Mouse (Mus musculus) liver, adult (tissue): ENCODE data around the gene Os9.

Experiments used
- GATA4 ChIP-seq: IDR thresholded peaks from 2 replicates; pipeline ENCODE4 v1.6.1; 2014; ENCODE audit warnings: mild to moderate bottlenecking, low read length; ENCODE audit not compliant: insufficient replicate concordance

Os9 gene

DNA sequence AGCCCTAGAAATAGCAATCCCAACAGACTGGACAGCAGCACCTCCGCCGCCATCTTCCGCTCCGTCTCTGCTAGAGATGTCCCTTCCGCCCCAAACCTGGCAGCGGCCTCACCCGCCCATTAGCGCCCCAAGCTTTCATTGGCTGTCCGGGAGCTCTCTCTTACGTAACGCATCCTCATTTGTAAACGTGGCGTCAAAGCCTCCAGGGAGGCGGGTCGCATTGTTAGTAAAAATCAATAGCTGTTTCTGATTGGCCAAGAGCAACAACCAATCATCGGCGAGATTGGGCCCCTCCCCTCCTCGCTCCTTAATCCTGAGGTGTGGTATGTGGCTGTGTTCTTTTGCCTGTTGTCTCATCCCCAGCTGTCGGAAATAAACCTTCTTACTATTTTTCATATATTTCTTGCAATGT lies at the start of gene Os9:
Gene Os9 (minus strand): TSS at position 66 of the 412 bp plus-strand sequence.
- no peak for TF ChIP-seq GATA4

DNA sequence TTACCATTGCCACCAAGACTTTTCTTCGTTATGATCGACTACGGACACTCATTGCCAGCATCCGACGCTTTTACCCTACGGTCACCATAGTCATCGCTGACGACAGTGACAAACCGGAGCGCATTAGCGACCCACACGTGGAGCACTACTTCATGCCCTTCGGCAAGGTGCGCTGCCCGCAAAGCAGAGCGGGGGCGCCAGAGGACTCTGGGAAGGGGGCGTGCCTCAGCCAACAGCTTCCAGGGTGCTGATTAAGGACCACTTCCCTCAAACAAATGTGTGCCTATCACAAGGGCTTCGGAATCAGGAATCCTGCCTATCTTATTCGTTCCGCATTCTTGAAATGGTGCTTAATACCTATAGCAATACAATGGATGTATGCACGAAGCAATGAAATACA lies 49.1 kb upstream of the Os9 start:
- no peak for TF ChIP-seq GATA4

DNA sequence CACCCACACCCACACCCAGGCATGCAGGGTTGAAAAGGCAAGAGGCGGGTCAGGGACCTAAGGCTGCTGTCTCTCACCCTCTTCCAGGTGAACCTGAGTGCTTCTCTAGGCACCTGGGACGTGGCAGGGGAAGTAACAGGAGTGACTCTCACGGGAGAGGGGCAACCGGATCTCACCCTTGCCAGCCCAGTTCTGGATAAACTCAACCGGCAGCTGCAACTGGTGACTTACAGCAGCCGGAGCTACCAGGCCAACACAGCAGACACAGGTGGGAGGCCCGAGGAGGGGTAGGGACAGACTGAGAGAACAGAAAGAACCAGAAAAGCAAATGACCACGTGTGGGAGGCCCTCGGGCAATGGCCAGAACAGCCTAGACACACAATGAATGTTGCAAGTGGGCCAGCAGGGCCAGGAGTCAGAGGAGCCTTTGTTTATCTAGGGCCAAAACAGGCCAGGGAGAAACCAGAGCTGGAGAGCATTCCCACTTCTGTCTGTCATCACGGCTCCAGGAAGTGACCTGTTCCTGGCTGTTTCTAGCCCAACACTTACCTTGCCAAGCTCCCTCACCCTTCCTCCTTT lies 46.8 kb upstream of the Os9 start:
- no peak for TF ChIP-seq GATA4

DNA sequence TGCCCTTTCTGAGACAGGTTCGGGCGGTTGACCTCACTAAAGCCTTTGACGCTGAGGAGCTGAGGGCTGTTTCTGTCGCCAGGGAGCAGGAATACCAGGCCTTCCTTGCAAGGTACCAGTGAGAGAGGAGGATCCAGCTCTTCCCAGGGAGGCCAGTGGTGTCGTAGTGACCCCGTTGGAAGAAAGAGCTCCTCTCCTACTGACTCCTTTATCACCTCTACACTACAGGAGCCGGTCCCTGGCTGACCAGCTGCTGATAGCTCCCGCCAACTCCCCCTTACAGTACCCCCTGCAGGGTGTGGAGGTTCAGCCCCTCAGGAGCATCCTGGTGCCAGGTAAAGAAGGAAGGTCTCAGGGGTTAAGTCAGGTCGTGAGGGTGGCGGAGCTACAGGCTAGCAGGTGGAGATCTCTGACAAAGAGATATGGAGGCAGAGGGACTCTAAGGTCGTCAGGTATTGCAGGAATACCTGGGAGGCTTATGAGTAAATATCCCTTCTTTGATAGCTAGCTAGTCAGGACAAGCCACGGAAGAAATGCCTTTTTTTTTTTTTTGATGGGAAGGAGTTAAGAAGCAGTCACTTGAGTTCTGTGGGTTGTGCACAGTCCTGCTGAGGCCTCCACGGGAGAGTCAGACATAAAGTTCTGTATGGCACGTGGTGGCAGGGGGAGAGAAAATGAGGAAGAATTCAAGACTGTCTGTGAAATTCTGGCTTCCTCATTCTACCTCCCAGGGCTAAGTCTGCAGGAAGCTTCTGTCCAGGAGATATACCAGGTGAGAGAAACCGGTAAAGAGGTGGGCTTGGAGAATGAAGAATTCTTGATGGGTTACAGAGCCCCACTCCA lies 46.1 kb upstream of the Os9 start:
- TF ChIP-seq GATA4 = no peak

DNA sequence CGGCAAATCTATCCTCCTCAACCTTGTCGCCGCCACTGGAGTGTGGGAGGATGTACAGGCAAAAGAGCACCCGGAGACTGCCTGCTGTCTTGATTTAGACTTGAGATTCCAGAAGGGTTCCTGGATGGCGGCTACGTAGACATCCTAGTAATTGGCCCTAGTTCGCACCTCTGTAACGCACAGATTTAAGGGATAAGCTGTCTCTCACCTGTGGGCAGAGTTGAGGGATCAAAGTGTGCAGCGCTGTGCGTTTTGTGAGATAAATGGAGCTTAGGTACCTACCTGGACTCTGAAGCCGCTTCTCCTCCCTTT lies 45.4 kb upstream of the Os9 start:
- TF ChIP-seq GATA4 = no peak

DNA sequence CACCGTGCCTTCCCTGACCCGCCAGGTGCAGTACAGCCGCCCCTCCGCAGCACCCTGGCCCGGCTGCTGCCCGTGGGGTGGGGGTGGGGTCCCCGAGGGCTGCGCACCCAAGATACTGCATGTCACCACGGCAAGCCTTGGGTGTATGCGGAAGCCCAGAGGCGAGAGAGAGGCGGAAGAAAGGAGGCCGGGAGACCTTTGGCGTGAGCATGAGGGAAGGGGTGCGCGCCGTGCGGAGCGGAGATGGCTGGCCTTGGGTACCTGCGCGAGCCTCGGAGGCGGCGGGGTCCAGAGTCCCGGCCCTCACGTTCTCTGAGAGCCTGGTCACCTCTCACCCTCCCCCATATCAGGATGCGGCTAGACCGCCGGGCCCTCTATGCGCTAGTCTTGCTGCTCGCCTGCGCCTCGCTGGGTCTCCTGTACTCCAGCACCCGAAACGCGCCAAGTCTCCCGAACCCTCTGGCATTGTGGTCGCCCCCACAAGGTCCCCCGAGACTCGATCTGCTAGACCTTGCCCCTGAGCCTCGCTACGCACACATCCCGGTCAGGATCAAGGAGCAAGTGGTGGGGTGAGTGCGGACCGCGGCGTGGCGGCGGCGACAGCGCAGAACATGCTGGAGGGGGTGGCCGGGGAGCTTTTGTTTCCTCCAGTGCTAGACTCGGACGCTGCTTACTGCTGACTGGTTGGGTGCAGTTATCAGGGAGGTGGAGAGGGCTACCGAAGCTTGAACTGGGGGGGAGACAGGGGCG lies 44.9 kb upstream of the Os9 start:
- no peak for TF ChIP-seq GATA4

DNA sequence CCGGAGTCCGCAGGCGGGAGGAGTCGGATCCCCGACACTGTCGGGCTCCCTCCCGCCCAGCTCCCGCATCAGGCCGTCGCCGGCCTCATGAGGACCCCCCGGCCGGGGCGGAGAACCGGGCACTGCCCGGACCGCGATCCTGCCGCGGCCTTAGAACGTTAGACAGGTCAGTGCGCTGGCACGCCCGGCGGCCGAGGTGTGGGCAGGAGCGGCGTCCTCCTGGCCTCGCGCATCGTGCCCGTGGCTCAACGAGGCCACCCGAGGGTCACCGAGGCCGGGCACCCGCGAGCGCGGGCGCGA lies 44.4 kb upstream of the Os9 start:
- no peak for TF ChIP-seq GATA4

DNA sequence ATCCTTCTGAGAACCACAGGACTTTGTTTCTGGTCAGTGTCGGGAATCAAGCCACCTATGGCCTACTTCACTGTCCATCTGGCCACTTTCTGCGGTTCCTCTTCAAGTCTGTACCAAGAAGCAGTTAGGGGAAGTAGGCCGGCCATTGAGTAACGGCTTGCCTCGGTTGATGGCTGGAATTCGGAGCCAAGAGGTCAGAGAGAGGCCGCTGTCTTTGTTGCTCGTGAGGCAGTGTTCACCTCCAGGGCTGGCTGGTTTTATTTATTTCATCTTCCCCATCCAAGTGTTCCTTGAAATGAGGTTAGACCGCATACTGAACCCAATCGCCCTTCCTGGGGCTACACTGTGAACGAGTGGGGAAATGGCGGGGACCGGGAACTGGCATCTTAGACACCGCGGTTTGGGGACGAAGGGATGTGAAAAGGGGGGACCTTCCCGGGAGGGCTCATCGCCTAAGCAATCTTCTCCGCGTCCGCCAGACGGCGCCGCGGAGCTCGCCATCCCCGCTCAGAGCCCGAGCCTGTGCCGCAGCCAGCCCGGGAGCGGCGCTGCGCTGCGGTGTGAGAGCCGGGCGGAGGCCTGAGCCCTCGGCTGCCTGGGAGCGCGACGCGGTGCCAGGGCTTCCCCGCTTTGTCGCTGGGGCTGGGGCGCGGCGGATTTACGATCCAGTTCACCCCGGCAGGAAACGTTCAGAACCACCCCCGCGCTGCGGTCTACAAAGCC lies 43.9 kb upstream of the Os9 start, which contains the start of gene B4galnt1:
Gene B4galnt1 (plus strand): TSS at position 595 of the 723 bp plus-strand sequence.
- peak; percentile 15; the same call in 1 of the 2 replicates for TF ChIP-seq GATA4

DNA sequence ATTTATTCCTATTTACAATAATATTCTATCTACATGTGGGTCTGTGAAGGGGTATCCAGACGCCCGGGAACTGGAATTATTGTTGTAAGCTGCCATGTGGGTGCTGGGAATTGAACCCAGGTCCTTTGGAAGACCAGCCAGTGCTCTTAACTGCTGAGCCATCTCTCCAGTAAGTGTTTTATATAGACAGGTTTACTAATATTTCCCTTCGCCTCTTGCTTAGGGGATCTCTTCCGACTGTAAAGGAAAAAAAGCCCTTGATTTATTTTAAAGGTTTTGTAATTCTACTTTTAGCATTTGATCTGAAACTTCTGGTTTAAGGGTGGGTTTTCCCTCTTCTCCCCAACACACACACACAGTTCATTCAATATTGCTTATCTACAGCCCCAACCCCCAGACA lies 43.3 kb upstream of the Os9 start:
- no peak for TF ChIP-seq GATA4

DNA sequence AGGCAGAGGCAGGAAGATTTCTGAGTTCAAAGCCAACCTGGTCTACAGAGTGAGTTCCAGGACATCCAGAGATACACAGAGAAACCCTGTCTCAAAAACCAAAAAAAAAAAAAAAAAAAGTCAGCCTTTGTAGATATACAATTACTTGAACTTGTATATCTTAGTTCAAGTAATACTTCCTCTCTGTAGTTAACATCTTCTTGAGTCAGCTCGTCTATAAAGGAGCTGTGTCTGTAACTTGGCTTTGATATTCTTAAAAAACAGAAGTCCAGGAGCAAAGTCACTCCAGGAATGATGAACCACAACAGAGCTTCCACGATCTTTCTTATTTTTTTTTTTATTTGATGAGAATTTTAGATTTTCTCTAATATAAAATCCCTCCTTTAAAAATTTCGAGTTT lies 39.8 kb upstream of the Os9 start:
- TF ChIP-seq GATA4 = no peak

DNA sequence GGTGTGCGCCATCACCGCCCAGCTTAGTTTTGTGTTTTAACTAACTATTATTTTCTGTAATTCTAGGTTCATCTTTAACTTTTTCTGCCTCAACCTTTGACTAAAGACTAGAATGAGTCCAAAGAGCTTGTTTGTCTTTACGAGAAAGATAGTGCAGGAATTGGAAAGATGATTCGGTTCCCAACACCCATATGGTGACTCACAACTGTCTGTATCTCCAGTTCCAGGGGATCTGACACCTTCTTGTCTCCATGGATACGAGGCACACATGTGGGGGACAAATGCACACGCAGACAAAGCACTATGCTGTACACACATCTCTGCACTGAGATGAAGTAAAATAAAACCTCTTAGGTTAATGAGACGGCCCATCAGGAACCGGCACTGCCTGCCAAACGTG lies 39.1 kb upstream of the Os9 start:
- no peak for TF ChIP-seq GATA4

DNA sequence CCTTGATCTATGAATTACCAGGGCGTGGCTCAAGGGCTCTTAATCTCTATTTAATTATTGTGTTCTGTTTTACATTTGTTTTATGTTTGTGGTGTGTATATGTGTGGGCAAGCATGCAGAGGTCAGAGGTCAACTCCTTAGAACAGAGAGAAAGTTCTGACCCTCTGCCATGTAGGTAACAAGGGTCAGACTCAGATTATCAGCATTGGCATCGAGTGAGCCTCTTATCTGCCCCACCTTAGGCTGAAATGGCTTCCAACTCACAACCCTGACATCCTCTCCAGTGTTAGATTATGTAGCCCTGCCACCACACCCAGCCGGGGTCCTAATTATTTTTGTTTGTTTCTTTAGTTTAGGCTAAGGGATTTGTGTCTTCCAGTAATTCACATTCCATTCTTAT lies 37.5 kb upstream of the Os9 start:
- TF ChIP-seq GATA4 = no peak

DNA sequence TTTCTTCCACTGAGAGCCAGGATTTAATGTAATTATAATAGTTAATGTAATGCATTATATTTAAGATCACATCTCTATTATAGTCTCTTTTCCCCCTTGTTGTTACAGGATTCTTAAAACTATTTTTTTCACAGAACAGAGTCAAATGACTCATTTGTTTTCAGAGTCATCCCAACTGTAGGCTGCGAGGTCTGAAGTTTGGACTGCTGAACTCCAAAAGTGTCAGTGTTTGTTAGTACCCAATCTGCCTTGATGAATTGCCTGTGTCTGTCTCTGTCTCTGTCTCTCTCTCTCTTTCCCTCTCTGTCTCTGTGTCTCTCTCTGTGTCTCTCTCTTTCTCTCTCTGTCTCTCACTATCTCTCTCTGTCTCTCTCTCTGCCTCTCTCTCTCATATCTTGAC lies 35.6 kb upstream of the Os9 start:
- no peak for TF ChIP-seq GATA4

DNA sequence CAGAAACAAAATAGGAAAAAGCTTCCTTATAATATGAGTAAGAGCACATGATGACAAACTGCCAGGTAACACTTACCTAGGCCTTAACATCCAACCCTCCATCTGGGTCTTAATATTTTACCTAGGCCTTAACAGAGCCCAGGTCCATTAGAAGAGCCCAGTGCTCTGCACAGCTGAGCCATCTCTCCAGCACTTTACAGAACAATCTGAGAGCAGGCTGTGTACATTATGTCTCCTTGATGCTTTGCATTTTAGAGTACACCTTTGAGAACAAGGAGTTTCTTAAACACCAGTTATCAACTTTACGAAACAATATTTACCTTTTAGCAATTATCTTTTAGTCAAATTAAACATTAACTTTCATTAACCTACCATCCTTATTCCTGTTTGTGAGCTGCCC lies 35.2 kb upstream of the Os9 start:
- no peak for TF ChIP-seq GATA4

DNA sequence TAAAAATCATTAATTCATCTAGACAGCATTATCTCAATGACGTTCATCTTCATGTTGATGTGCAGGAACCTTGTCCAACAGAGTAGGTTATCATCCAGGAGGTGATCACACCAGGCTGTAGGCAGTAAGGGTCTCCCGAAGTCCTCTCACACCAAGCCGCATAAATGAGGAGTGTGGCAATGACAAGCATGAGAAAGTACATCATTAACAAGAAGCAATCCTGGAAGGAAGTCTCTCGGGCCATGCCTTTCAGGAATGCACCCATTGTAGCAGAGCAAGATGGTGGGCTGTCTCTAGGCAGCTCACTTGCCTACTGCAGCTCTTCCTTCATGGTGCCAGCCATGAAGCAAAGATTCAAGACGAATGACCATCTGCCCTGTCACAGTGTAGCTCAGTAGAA lies 33.7 kb upstream of the Os9 start:
- TF ChIP-seq GATA4 = no peak

DNA sequence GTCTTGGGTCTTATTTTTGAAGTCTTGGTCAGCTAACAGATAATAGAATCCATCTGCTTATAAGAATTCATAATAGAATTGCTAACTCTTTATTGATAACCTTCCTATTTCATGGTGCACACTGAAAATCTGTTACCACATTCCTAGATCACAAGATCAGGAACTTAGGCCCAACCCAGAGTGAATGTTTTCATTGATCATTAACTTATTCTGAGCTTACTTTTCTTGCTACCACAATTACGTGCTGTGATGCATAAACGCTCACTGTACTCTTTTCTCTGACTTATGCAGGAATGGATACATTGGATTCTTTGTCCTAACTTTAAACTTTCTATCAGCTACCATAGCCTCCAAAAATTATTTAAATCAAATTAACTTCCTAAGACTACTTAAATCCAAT lies 33.3 kb upstream of the Os9 start:
- no peak for TF ChIP-seq GATA4
